Mouse (Mus musculus): ENCODE results near the gene Wfdc3.

DNA sequence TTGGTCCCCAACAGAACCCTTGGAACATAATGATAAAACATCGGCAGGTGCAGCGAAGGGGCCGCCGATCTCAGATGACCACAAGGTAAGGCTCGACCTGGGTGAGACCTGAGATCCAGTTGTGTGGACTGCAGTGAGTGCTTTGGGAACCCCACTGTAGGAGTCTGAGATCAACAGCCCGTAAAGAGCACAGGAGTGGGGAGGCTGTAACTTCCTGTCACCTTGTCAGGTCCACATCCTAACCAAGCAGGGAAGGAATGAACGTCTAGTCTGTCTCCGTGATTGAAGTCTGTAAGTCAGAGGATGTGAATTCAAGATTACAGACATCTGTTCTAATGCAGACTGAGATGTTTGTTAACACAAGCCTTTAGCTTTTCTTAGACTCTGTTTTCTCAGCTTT lies 962 bp upstream of the Wfdc3 start:
- TF ChIP-seq POLR2A (IDR thresholded peaks at IDR 0.05; ENCODE audit: insufficient read depth, low read depth, low read length) (no peak), CTCF (IDR thresholded peaks at IDR 0.05; ENCODE audit: insufficient read depth, low read depth, low read length) (no peak)
